Mouse (Mus musculus) adrenal gland, postnatal 0 days (tissue): Measurements from ENCODE around the gene 1500009L16Rik. TPM values are rescaled to one million over a fixed set of nuclear protein-coding genes. Genes with fewer than 3 reads are reported as not detected.

Experiments
- polyA plus RNA-seq: library from polyadenylated mRNA; unstranded; fragments of >200 nt; fragmentation: Nextera tagmentation; extraction: Ambion mirVana; gene quantifications from 2 replicates; pipeline ENCODE4 v1.2.1, GENCODE M21; 2015

1500009L16Rik gene
- polyA plus RNA-seq, result 49.5 and 64.0 TPM in 2 replicates

GRCm38 (mm10) chr10:83722579-83723031 lies at the start of gene 1500009L16Rik:
TSS of gene 1500009L16Rik (plus strand) at chr10:83722865.

Other genes starting within 250 kb of the 1500009L16Rik start
- gene Aldh1l2, start 188.7 kb upstream of the 1500009L16Rik start, polyA plus RNA-seq, result 0.69 and 1.0 TPM in 2 replicates
- gene Washc4, start 179.1 kb upstream of the 1500009L16Rik start, polyA plus RNA-seq, result 25.5 and 27.5 TPM in 2 replicates
- 43.4 and 107 TPM in 2 replicates for gene Appl2, start 74.1 kb upstream of the 1500009L16Rik start, polyA plus RNA-seq